Mouse (Mus musculus) E14TG2a.4 (cell line): Measurements from ENCODE around the gene Cox19.
"Not testable (repeated sequence)": the region's sequence is repeated elsewhere in the genome, so short reads cannot be mapped to it uniquely, and the experiment has no call there.

Experiments
- H3K27me3 ChIP-seq: 2 replicates; pipeline ENCODE4 v1.6.1; 2014; ENCODE audit warnings: low read length, control low read depth; ENCODE audit not compliant: insufficient read depth
- H3K36me3 ChIP-seq: 2 replicates; pipeline ENCODE4 v1.6.1; 2014; ENCODE audit warnings: low read length, control low read depth; ENCODE audit not compliant: insufficient read depth
- H3K4me1 ChIP-seq: replicated peaks from 2 replicates; pipeline ENCODE4 v1.6.1; 2014; ENCODE audit warnings: low read depth, low read length, control low read depth
- H3K4me3 ChIP-seq: replicated peaks from 2 replicates; pipeline ENCODE4 v1.5.1; 2014; ENCODE audit warnings: mild to moderate bottlenecking, low read length
- H3K9me3 ChIP-seq: 2 replicates; pipeline ENCODE4 v1.6.1; 2014; ENCODE audit warnings: low read length, control low read depth
- CTCF ChIP-seq: conservative IDR thresholded peaks from 2 replicates; pipeline ENCODE4 v1.5.1; 2014; ENCODE audit warnings: low read length
- NANOG ChIP-seq: IDR thresholded peaks from 2 replicates; pipeline ENCODE4 v1.6.1; 2014; ENCODE audit warnings: borderline replicate concordance, low read length, mixed read lengths
- POU5F1 ChIP-seq: IDR thresholded peaks from 2 replicates; pipeline ENCODE4 v1.6.1; 2014; ENCODE audit warnings: low read length, borderline replicate concordance

Gene Cox19

GRCm38 (mm10) chr5:139392219-139393196 lies 41.3 kb upstream of the Cox19 start:
- Histone ChIP-seq H3K36me3 (peaks cover 18% of the 10 kb centered on the region; the same call in 1 of the 2 replicates), H3K4me1 (peaks cover 60% of the 10 kb centered on the region), H3K4me3 (no peak overlapping the region), H3K9me3 (no peaks in the 10 kb centered on the region), H3K27me3 (no peaks in the 10 kb centered on the region)
- TF ChIP-seq POU5F1: no peak
- TF ChIP-seq NANOG: no peak
- no peak for TF ChIP-seq CTCF

GRCm38 (mm10) chr5:139391309-139391990 lies 40.2 kb upstream of the Cox19 start:
- Histone ChIP-seq H3K9me3 (no peaks in the 10 kb centered on the region), H3K36me3 (peaks cover 18% of the 10 kb centered on the region; the same call in 1 of the 2 replicates), H3K27me3 (no peaks in the 10 kb centered on the region), H3K4me1 (peaks cover 64% of the 10 kb centered on the region), H3K4me3 (0 out of 2 replicates have a peak overlapping the region, but pooled peaks have one; percentile 35)
- TF ChIP-seq NANOG: no peak
- TF ChIP-seq POU5F1: no peak
- no peak for TF ChIP-seq CTCF

- not testable (repeated sequence) for H3K27me3 ChIP-seq, H3K9me3 ChIP-seq, H3K4me3 ChIP-seq
- Histone ChIP-seq H3K4me1 (peaks cover 64% of the 10 kb centered on the region), H3K36me3 (peaks cover 26% of the 10 kb centered on the region)
Observed at GRCm38 (mm10) chr5:139390324-139391119, 39.3 kb upstream of the Cox19 start.

- TF ChIP-seq POU5F1: no peak
- no peak for TF ChIP-seq CTCF
- no peak for TF ChIP-seq NANOG
- H3K36me3 ChIP-seq: peaks cover 35% of the 10 kb centered on the region
Observed at GRCm38 (mm10) chr5:139389676-139390061, 38.5 kb upstream of the Cox19 start.

GRCm38 (mm10) chr5:139388694-139389675 lies 37.8 kb upstream of the Cox19 start:
- Histone ChIP-seq H3K4me3 (no peak overlapping the region), H3K4me1 (peaks cover 62% of the 10 kb centered on the region), H3K9me3 (no peaks in the 10 kb centered on the region), H3K36me3 (peaks cover 37% of the 10 kb centered on the region), H3K27me3 (no peaks in the 10 kb centered on the region)
- TF ChIP-seq CTCF: no peak
- no peak for TF ChIP-seq POU5F1
- no peak for TF ChIP-seq NANOG

More at GRCm38 (mm10) chr5:139389676-139390061, 38.5 kb upstream of the Cox19 start:
- H3K9me3 ChIP-seq: no peaks in the 10 kb centered on the region
- no peaks in the 10 kb centered on the region for H3K27me3 ChIP-seq
- H3K4me1 ChIP-seq: peaks cover 65% of the 10 kb centered on the region
- no peak overlapping the region for H3K4me3 ChIP-seq

GRCm38 (mm10) chr5:139388195-139388570 lies 37.0 kb upstream of the Cox19 start:
- Histone ChIP-seq H3K9me3 (no peaks in the 10 kb centered on the region), H3K4me3 (no peak overlapping the region), H3K36me3 (peaks cover 34% of the 10 kb centered on the region), H3K27me3 (no peaks in the 10 kb centered on the region), H3K4me1 (peaks cover 68% of the 10 kb centered on the region)
- no peak for TF ChIP-seq NANOG
- TF ChIP-seq POU5F1: no peak
- no peak for TF ChIP-seq CTCF

GRCm38 (mm10) chr5:139387329-139388194 lies 36.3 kb upstream of the Cox19 start:
- Histone ChIP-seq H3K36me3 (peaks cover 32% of the 10 kb centered on the region), H3K9me3 (no peaks in the 10 kb centered on the region), H3K4me1 (peaks cover 68% of the 10 kb centered on the region), H3K27me3 (no peaks in the 10 kb centered on the region), H3K4me3 (no peak overlapping the region)
- TF ChIP-seq POU5F1: no peak
- TF ChIP-seq NANOG: no peak
- TF ChIP-seq CTCF: no peak
